Comparison of ENCODE assay signal across 13 mouse cellular contexts in genomic region chr5:124010077-124010476, GRCm38 (mm10). TPM values are rescaled to one million over a fixed set of nuclear protein-coding genes. Genes with fewer than 3 reads are reported as not detected.
A peak's percentile ranks its signal among the peaks of the same experiment; 100 is the strongest.
DNase-seq lines count a peak whose midpoint lies in the region; ATAC-seq lines count a peak whose summit lies in the region.
"Had no signal": no experiment of that assay in that cellular context is flagged by ENCODE, and none has a peak within 500 bp of the region (broad histone marks: within the 10 kb centered on the region; RNA-seq: fewer than 3 reads in every experiment).

No protein-coding gene starts in this region.

- peaks cover 56% of the 10 kb centered on the region for H3K4me1 ChIP-seq in heart, embryonic 10.5 days
- peaks cover 56% of the 10 kb centered on the region for H3K4me1 ChIP-seq in neural tube, embryonic 13.5 days (replicated peaks)
- peaks cover 49% of the 10 kb centered on the region for H3K4me1 ChIP-seq in limb, embryonic 15.5 days

- intact Hi-C loops in left cerebral cortex, postnatal 4 days (cut with DNase I), result no loop called here

- no peak overlapping the region for H3K4me2 ChIP-seq in neural tube, embryonic 13.5 days
- no peak overlapping the region for H3K4me2 ChIP-seq in limb, embryonic 15.5 days

- peak overlapping the region; percentile 79 for H3K27ac ChIP-seq in heart, embryonic 10.5 days
- peak overlapping the region; percentile 91 for H3K27ac ChIP-seq in neural tube, embryonic 13.5 days (replicated peaks)
- H3K27ac ChIP-seq in limb, embryonic 15.5 days, result peak overlapping the region; percentile 80; the same call in 1 of the 2 replicates

- H3K27me3 ChIP-seq in heart, embryonic 10.5 days (ENCODE audit: insufficient read depth, poor library complexity, severe bottlenecking), result no peaks in the 10 kb centered on the region
- H3K27me3 ChIP-seq in neural tube, embryonic 13.5 days, result no peaks in the 10 kb centered on the region
- no peaks in the 10 kb centered on the region for H3K27me3 ChIP-seq in limb, embryonic 15.5 days
- H3K27me3 ChIP-seq: limb, embryonic 13.5 days had no signal

- no peak overlapping the region for H3K4me3 ChIP-seq in heart, embryonic 10.5 days
- no peak overlapping the region for H3K4me3 ChIP-seq in neural tube, embryonic 13.5 days
- H3K4me3 ChIP-seq in limb, embryonic 15.5 days, result no peak overlapping the region

- no peaks in the 10 kb centered on the region for H3K9me3 ChIP-seq in heart, embryonic 10.5 days
- H3K9me3 ChIP-seq in neural tube, embryonic 13.5 days, result no peaks in the 10 kb centered on the region
- H3K9me3 ChIP-seq in limb, embryonic 15.5 days, result no peaks in the 10 kb centered on the region
- H3K9me3 ChIP-seq: limb, embryonic 13.5 days had no signal

- peak; percentile 87 for DNase-seq in heart, embryonic 10.5 days (ENCODE audit: low spot score)
- no peak for DNase-seq in heart, postnatal 4 days
- no peak for DNase-seq in neural tube, embryonic 10.5 days (ENCODE audit: extremely low spot score, low spot score)
- no peak for DNase-seq in cerebellum, adult 9-11 months
- DNase-seq in thymus, postnatal 4 days, result no peak
- DNase-seq in left cerebral cortex, postnatal 4 days, result no peak
- DNase-seq: B cell, adult 2 months; cerebellum, adult 8-10 months; thymus, adult 2 months had no signal

- no peak overlapping the region for H3K9ac ChIP-seq in neural tube, embryonic 13.5 days
- H3K9ac ChIP-seq in limb, embryonic 15.5 days, result no peak overlapping the region

- peaks cover 55% of the 10 kb centered on the region for H3K36me3 ChIP-seq in heart, embryonic 10.5 days
- peaks cover 55% of the 10 kb centered on the region for H3K36me3 ChIP-seq in neural tube, embryonic 13.5 days
- peaks cover 52% of the 10 kb centered on the region for H3K36me3 ChIP-seq in limb, embryonic 15.5 days

- ATAC-seq in neural tube, embryonic 13.5 days (ENCODE audit: low read depth), result no peak
- no peak for ATAC-seq in limb, embryonic 15.5 days (ENCODE audit: insufficient number of reproducible peaks, low FRiP score, low TSS enrichment, low read depth)
- ATAC-seq: inflammation-experienced regulatory T-cells, adult 6 months had no signal

- 56% methylated on average over 8 of the region's 8 CpGs for WGBS in heart, embryonic 10.5 days
- WGBS in neural tube, embryonic 13.5 days, result 91% methylated on average over 8 of the region's 8 CpGs
- 89% methylated on average over 8 of the region's 8 CpGs for WGBS in limb, embryonic 15.5 days

RNA-seq across cellular contexts. Expression of gene Vps37b, which starts 22.0 kb away (rescaled TPM):
- 54.0 and 61.4 TPM in 2 replicates for polyA plus RNA-seq in heart, embryonic 10.5 days (2016; fragmentation: Nextera tagmentation; extraction: Ambion mirVana)
- total RNA-seq in heart, postnatal 4 days (2021), result 10 to 100 TPM; 42.3 to 49.1 TPM
- 77.5 and 78.5 TPM in 2 replicates for polyA plus RNA-seq in neural tube, embryonic 13.5 days (2015; fragmentation: Nextera tagmentation; extraction: Ambion mirVana)
- 34.7 and 37.8 TPM in 2 replicates for polyA plus RNA-seq in limb, embryonic 15.5 days (2015; fragmentation: Nextera tagmentation; extraction: Ambion mirVana)
- total RNA-seq in left cerebral cortex, postnatal 4 days (2021), result 10 to 100 TPM; 46.2 to 49.9 TPM

RNA-seq across cellular contexts. Expression of gene Hip1r, which starts 36.6 kb away (rescaled TPM):
- polyA plus RNA-seq in heart, embryonic 10.5 days (2016; fragmentation: Nextera tagmentation; extraction: Ambion mirVana), result 6.5 and 8.4 TPM in 2 replicates
- total RNA-seq in heart, postnatal 4 days (2021), result 10 to 100 TPM; 29.6 to 42.2 TPM
- 17.1 and 22.3 TPM in 2 replicates for polyA plus RNA-seq in neural tube, embryonic 13.5 days (2015; fragmentation: Nextera tagmentation; extraction: Ambion mirVana)
- polyA plus RNA-seq in limb, embryonic 15.5 days (2015; fragmentation: Nextera tagmentation; extraction: Ambion mirVana), result 12.4 and 17.4 TPM in 2 replicates
- 10 to 100 TPM; 83.2 to 84.8 TPM for total RNA-seq in left cerebral cortex, postnatal 4 days (2021)
